Mouse (Mus musculus) heart, postnatal 10 days (tissue): ENCODE measurements around the gene Slc22a16. TPM values are rescaled to one million over a fixed set of nuclear protein-coding genes. Genes with fewer than 3 reads are reported as not detected.

ENCODE experiments used
- total RNA-seq, 2 experiments: library from RNA; stranded (reverse); gene quantifications; 2 replicates each; pipeline ENCODE4 v1.2.3; 2021

The Slc22a16 gene
- total RNA-seq, 2 experiments from 2014 or later, result not detected

Other genes with a start within 250 kb of the Slc22a16 start
- gene Cdk19, start 230.8 kb upstream of the Slc22a16 start, total RNA-seq, result 10 to 100 TPM; 15.8 to 16.2 TPM
- gene Ddo, start 59.7 kb downstream of the Slc22a16 start, total RNA-seq, result 10 to 100 TPM; 24.2 to 24.9 TPM
- 1 to 10 TPM; 1.9 to 2.3 TPM for gene Mettl24, start 112.9 kb downstream of the Slc22a16 start, total RNA-seq